Mouse (Mus musculus) erythroblast, embryonic 14.5 days (primary cell): ENCODE results near the gene Rimklb. TPM values are rescaled to one million over a fixed set of nuclear protein-coding genes. Genes with fewer than 3 reads are reported as not detected.

Experiments
- H3K27me3 ChIP-seq: 2 replicates; pipeline ENCODE4 v1.6.1; 2012; ENCODE audit warnings: inconsistent platforms; ENCODE audit not compliant: control insufficient read depth
- H3K36me3 ChIP-seq: 2 replicates; pipeline ENCODE4 v1.6.1; 2012; ENCODE audit warnings: mild to moderate bottlenecking, inconsistent platforms; ENCODE audit not compliant: control insufficient read depth
- H3K4me1 ChIP-seq: 2 replicates; pipeline ENCODE4 v1.6.1; 2012; ENCODE audit warnings: inconsistent platforms; ENCODE audit not compliant: control insufficient read depth
- H3K4me3 ChIP-seq: replicated peaks from 2 replicates; pipeline ENCODE3; 2012; ENCODE audit warnings: moderate library complexity, mild to moderate bottlenecking, inconsistent platforms
- H3K9me3 ChIP-seq: 2 replicates; pipeline ENCODE4 v1.6.1; 2012; ENCODE audit warnings: low read length, inconsistent platforms, mixed read lengths; ENCODE audit not compliant: control insufficient read depth
- GATA1 ChIP-seq: IDR thresholded peaks from 2 replicates; pipeline ENCODE4 v1.6.1; 2012; ENCODE audit warnings: low read length, inconsistent platforms, mixed read lengths
- TAL1 ChIP-seq: IDR thresholded peaks from 3 replicates; pipeline ENCODE4 v1.6.1; 2012; ENCODE audit warnings: low read length, inconsistent platforms, mixed read lengths
- polyA plus RNA-seq: library from polyadenylated mRNA; stranded (reverse); fragments of >175 nt; gene quantifications from 2 replicates; pipeline ENCODE4 v1.2.3, GENCODE M21; 2012

Rimklb gene
- polyA plus RNA-seq, 1 experiment, result not detected

GRCm38 (mm10) chr6:122512914-122513878 is 14.6 kb upstream of the Rimklb start:
- Histone ChIP-seq H3K27me3 (no peaks in the 10 kb centered on the region), H3K9me3 (no peaks in the 10 kb centered on the region), H3K36me3 (no peaks in the 10 kb centered on the region), H3K4me3 (no peak overlapping the region), H3K4me1 (no peaks in the 10 kb centered on the region)
- TF ChIP-seq GATA1 (no peak), TAL1 (no peak)

GRCm38 (mm10) chr6:122508494-122508893 is 9.9 kb upstream of the Rimklb start:
- no peaks in the 10 kb centered on the region for H3K4me1 ChIP-seq
- no peak overlapping the region for H3K4me3 ChIP-seq
- no peaks in the 10 kb centered on the region for H3K9me3 ChIP-seq
- H3K36me3 ChIP-seq, result no peaks in the 10 kb centered on the region
- no peak for TF ChIP-seq GATA1
- no peak for TF ChIP-seq TAL1
- H3K27me3 ChIP-seq, result no peaks in the 10 kb centered on the region

- Histone ChIP-seq H3K4me3 (no peak within 1 kb of the TSS), H3K4me1 (no peaks in the 10 kb centered on the region), H3K27me3 (no peaks in the 10 kb centered on the region), H3K36me3 (no peaks in the 10 kb centered on the region), H3K9me3 (no peaks in the 10 kb centered on the region)
- TF ChIP-seq TAL1 (no peak), GATA1 (no peak)
These were observed 7.0 kb upstream of the Rimklb start, which contains the start of gene Mfap5 for GRCm38 (mm10) chr6:122505545-122505944. Gene Mfap5, plus strand, starts transcription at chr6:122505845.

GRCm38 (mm10) chr6:122505041-122505440 is 6.5 kb upstream of the Rimklb start:
- TF ChIP-seq TAL1 (no peak), GATA1 (no peak)
- H3K4me3 ChIP-seq, result no peak overlapping the region
- H3K4me1 ChIP-seq, result no peaks in the 10 kb centered on the region
- H3K27me3 ChIP-seq, result no peaks in the 10 kb centered on the region
- no peaks in the 10 kb centered on the region for H3K36me3 ChIP-seq
- no peaks in the 10 kb centered on the region for H3K9me3 ChIP-seq

- Histone ChIP-seq H3K27me3 (peaks cover 70% of the 10 kb centered on the region), H3K36me3 (no peaks in the 10 kb centered on the region), H3K4me3 (no peak overlapping the region), H3K4me1 (peaks cover 9% of the 10 kb centered on the region), H3K9me3 (no peaks in the 10 kb centered on the region)
- TF ChIP-seq TAL1 (no peak), GATA1 (no peak)
These were observed 2.1 kb downstream of the Rimklb start for GRCm38 (mm10) chr6:122496501-122496900.

- H3K9me3 ChIP-seq, result no peaks in the 10 kb centered on the region
- TF ChIP-seq GATA1 (no peak), TAL1 (no peak)
- H3K36me3 ChIP-seq, result no peaks in the 10 kb centered on the region
- peaks cover 82% of the 10 kb centered on the region for H3K27me3 ChIP-seq
- H3K4me3 ChIP-seq, result no peak overlapping the region
- peaks cover 9% of the 10 kb centered on the region for H3K4me1 ChIP-seq
These were observed 3.3 kb downstream of the Rimklb start for GRCm38 (mm10) chr6:122495082-122495881.

GRCm38 (mm10) chr6:122493799-122494472 is 4.6 kb downstream of the Rimklb start:
- H3K27me3 ChIP-seq, result peaks cover 93% of the 10 kb centered on the region
- no peak for TF ChIP-seq GATA1
- TF ChIP-seq TAL1, result no peak

GRCm38 (mm10) chr6:122492479-122492878 is 6.1 kb downstream of the Rimklb start:
- peaks cover 96% of the 10 kb centered on the region for H3K27me3 ChIP-seq
- H3K4me1 ChIP-seq, result peaks cover 9% of the 10 kb centered on the region
- H3K36me3 ChIP-seq, result no peaks in the 10 kb centered on the region
- no peaks in the 10 kb centered on the region for H3K9me3 ChIP-seq
- no peak overlapping the region for H3K4me3 ChIP-seq
- TF ChIP-seq GATA1, result no peak
- TF ChIP-seq TAL1, result no peak

More at GRCm38 (mm10) chr6:122493799-122494472, 4.6 kb downstream of the Rimklb start:
- H3K4me3 ChIP-seq, result no peak overlapping the region
- H3K36me3 ChIP-seq, result no peaks in the 10 kb centered on the region
- no peaks in the 10 kb centered on the region for H3K9me3 ChIP-seq
- H3K4me1 ChIP-seq, result peaks cover 9% of the 10 kb centered on the region
